Mouse (Mus musculus) regulatory T cell (primary cell): Measurements from ENCODE around the gene Pxylp1.

ENCODE experiments used
- in situ Hi-C: fragments of 300-600 bp; cut with MboI, MseI; formaldehyde crosslinking; loops from one replicate; pipeline ENCODE4 v1.15.1; 2025; ENCODE audit warnings: high pct_unique_total_duplicates

The Pxylp1 gene

GRCm38 (mm10) chr9:96891341-96892330 lies 833 bp downstream of the Pxylp1 start:
- in situ Hi-C loops, result no loop called here

- in situ Hi-C loops, result no loop called here
Measured at GRCm38 (mm10) chr9:96890756-96891155, 1.7 kb downstream of the Pxylp1 start.

- in situ Hi-C loops, result no loop called here
Measured at GRCm38 (mm10) chr9:96890266-96890665, 2.2 kb downstream of the Pxylp1 start.

GRCm38 (mm10) chr9:96889345-96890021 lies 3.0 kb downstream of the Pxylp1 start:
- in situ Hi-C loops, result no loop called here

GRCm38 (mm10) chr9:96888742-96889344 lies 3.6 kb downstream of the Pxylp1 start:
- in situ Hi-C loops, result no loop called here

GRCm38 (mm10) chr9:96887954-96888353 lies 4.5 kb downstream of the Pxylp1 start:
- in situ Hi-C loops, result no loop called here

- in situ Hi-C loops, result no loop called here
Measured at GRCm38 (mm10) chr9:96887492-96887891, 5.0 kb downstream of the Pxylp1 start.

- in situ Hi-C loops, result no loop called here
Measured at GRCm38 (mm10) chr9:96885781-96886180, 6.7 kb downstream of the Pxylp1 start.

GRCm38 (mm10) chr9:96882496-96883265 lies 9.8 kb downstream of the Pxylp1 start:
- in situ Hi-C loops, result no loop called here

GRCm38 (mm10) chr9:96881901-96882300 lies 10.6 kb downstream of the Pxylp1 start:
- in situ Hi-C loops, result no loop called here

GRCm38 (mm10) chr9:96879024-96879423 lies 13.4 kb downstream of the Pxylp1 start:
- in situ Hi-C loops, result no loop called here

- in situ Hi-C loops, result no loop called here
Measured at GRCm38 (mm10) chr9:96878464-96878863, 14.0 kb downstream of the Pxylp1 start.

- in situ Hi-C loops, result no loop called here
Measured at GRCm38 (mm10) chr9:96875704-96876103, 16.8 kb downstream of the Pxylp1 start.

- in situ Hi-C loops, result no loop called here
Measured at GRCm38 (mm10) chr9:96873082-96873481, 19.4 kb downstream of the Pxylp1 start.

- in situ Hi-C loops, result no loop called here
Measured at GRCm38 (mm10) chr9:96870104-96870503, 22.4 kb downstream of the Pxylp1 start.

- in situ Hi-C loops, result no loop called here
Measured at GRCm38 (mm10) chr9:96869542-96869941, 22.9 kb downstream of the Pxylp1 start.

- in situ Hi-C loops, result no loop called here
Measured at GRCm38 (mm10) chr9:96868546-96868945, 23.9 kb downstream of the Pxylp1 start.

GRCm38 (mm10) chr9:96867165-96867564 lies 25.3 kb downstream of the Pxylp1 start:
- in situ Hi-C loops, result no loop called here

- in situ Hi-C loops, result no loop called here
Measured at GRCm38 (mm10) chr9:96866196-96866595, 26.3 kb downstream of the Pxylp1 start.

GRCm38 (mm10) chr9:96865473-96866050 lies 26.9 kb downstream of the Pxylp1 start:
- in situ Hi-C loops, result no loop called here

- in situ Hi-C loops, result no loop called here
Measured at GRCm38 (mm10) chr9:96863539-96863938, 28.9 kb downstream of the Pxylp1 start.
